Mouse (Mus musculus): ENCODE results near the gene Ctdnep1.

DNA sequence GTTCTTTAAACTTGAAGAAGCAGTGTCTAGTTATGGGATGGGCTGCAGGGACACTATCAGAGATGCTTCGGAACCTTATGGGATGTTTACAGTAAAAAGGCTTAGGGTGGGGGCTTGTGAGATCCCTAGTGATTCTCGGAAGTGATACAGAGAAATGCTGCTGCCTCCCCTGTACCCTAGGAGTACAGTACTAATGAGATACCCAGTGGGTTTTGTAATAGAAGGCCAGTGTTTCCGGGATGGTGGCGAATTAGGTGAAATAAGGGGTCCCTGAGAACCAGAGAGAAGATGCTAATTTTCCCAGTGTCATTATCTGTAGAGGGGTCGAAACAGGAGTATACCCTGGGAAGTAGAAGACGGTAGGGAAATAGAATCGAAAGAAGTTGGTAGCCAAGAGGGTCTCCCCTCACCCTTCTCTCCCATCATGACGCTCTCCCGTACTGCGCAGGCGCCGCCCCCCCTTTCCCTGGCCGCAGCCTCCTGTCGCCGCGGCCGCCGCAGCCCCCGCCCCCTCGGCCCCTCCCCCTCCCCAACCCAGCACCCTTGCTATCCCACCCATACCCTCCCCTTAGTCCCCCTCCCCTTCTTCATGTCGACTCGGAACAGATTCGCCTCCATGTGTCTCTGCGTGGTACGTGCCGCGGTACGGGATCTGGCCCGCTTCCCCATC lies 42.7 kb downstream of the Ctdnep1 start:
- TF ChIP-seq POLR2A (IDR thresholded peaks at IDR 0.05; ENCODE audit: borderline replicate concordance, control insufficient read depth, low read depth, low read length) (no peak), CTCF (IDR thresholded peaks at IDR 0.05; ENCODE audit: control insufficient read depth, insufficient read depth, low read length) (no peak)

Data from bone marrow, adult 2 months (tissue).